Mouse (Mus musculus): ENCODE data around the gene Hook2.

Gene Hook2

DNA sequence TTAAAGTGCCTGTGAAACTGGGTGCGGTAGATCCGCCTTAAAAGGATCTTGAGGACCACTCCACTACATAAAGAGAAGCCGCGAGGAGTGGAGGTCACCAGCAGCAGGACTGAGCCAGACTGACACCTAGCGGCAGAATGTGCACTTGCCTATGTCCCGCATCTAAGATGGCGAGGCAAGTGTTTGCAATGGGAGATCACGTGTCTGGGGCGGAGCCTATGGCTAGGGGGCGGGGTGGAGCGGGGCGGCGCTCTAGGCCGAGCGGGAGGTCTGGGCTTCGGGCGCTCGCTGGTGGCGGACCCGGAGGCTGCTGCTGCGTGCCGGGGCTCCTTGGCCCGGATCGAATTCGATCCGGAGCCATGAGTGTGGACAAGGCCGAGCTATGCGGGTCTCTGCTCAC lies at the start of gene Hook2:
TSS of gene Hook2 (plus strand) at position 255 of the 400 bp plus-strand sequence.
- peak; percentile 98 for DNase-seq

DNA sequence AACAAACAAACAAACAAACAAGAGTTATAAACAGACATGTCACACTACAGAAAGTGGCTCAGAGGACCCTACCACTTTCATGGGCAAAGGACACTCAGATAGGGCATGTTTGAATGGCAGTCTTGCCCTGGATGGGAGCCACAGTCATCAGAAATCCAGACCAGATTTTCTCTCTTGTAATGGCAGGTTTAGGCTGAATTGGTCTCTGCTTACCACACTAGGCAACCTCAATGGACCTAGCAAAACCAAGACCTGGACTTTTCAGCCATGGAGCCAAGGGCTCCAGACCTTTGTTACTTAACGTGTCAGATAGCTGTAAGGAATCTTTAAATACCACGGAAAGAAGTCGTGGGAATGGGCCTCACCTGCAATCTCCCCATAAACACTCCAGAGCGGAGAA lies 46.7 kb upstream of the Hook2 start:
- no peak for DNase-seq

DNA sequence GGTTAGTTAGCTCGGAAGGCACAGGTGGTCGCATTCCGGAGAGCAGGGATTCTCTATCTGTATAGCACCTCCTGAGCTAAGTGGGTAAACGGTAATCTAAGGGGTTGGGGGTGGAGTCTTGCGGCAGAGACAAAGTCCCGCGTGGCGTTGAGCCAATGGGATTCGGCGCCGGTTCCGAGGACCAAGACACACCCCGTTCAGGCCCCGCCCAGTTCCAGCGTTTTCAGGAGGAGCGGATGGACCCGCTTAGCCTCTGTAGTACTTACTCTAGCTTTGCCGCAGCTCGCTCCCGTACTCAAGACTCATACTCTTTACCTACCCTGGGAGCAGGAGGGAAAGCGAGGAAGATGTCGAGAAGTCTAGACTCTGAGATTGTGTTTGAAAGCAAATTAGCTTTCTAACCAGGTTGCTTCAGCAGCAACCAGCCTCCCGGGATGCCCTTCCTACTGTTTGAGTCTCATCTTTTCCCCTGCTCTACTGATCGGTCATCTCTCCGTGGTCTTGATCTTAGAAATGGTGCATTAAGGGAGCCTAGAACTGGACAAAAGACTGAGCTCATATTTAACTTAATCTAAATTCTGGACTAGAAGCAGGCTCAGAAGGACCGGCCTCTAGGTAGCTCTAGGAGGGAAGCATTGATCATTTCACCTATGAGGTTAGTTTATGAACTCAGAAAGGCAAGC lies 45.8 kb upstream of the Hook2 start:
- DNase-seq, result peak; percentile 34

DNA sequence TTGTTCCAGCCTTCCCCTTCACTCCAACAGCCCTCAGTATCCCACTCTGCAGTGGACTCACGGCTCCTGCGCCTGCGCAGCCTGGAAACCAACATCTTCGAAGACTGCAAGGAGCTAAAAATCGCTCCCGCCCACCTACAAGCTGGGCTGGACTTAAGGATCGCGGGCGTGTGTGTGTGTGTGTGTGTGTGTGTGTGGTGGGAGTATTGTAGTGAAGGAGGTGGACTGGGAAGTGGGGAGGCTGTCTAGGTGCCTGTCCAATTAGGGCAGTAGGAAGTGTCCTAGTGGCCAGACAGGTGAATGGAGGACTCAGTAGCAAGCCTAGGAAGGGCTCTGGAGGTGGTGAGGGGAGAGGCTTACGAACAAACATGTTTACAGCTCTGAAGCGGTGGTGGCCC lies 45.2 kb upstream of the Hook2 start:
- DNase-seq, result no peak

DNA sequence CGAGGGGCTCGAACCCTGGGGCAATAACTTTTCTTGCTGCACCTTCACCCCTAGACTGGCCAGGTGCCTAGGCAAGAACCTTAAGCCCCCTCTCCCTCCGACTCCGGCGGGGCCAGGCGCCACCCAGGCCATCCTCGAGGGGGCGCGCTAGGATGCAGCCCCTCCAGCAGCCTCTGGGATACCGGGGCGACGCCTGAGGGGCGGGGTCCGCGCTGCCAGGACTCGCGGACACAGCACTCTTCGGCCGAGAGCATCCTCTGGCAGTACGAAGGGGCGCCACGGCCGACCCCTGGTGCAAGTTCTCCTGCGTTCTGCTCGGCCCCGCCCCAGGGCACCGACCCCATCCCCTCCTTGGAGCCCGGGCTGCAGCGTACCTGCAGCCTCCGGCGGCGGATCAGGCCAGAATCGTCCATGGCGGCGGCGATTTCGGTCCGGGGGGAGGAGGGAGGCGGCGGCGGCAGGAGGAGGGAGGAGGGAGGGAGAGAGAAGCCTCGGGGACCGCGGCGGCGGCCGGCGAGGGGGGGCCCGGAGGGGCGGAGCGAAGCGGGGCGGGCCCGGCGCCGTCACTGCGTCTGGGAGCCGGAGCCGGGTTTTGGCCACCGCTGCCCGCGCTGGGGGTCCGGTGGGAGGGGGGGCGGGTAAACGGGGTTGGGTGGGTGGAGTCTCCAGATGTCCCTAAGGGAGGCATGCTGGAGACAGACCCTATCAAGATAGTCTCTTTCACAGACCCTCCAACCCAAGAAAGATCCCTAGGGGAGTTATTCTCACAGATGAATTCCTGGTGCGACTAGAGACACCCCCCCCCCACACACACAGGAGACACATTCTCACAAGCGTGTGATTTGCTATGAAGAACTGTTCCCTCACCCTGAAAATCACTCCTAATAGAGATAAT lies 44.5 kb upstream of the Hook2 start:
- no peak for DNase-seq

DNA sequence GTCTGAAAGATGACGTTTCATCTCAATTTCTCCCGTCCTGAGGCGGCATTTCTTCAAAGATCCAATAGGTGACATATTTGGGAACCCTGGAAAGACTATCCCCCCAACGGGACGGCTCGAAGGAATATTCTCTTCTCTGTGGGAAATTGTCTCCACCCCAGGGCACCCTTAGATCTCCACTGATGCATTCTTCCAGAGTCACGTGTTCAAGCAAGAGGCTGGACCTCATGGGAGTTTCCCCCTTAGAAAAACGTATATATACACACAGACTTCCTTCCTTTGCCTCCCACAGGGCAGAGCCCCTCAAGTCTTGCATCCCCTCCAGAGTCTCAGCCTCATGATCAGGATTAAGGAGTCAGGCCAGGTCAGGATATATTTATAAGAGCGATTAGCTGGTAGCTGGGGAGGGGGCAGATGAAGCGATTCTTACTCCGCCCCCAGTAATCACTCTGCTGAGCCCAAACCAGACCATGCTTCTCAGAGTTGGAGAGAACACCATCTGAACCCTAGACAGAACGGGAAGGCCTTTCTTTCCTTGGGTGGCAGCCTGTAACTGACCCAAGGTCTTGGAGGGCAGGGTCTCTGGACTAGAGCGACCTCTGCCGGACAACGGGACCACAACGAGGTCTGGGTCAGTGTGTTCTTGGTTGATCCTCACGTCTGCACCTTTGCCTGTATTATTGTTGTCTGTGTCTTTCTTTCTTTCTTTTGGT lies 43.7 kb upstream of the Hook2 start, which contains the start of gene Rtbdn:
TSS of gene Rtbdn (plus strand) at position 464 of the 713 bp plus-strand sequence.
- no peak for DNase-seq

DNA sequence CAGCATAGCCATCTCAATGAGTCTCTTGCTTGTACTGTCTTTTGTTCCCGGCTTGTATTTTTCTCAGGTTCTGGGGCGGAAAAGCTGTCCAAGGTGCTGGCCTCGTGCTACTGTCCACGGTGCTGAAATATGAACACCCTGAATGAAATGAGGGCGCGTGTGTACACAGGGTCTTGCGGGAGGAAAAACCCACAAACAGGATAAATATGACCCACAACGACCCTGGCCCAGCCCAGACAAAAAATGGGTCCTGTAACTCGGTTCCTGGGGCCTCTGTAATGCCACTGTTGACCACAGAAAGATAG lies 43.2 kb upstream of the Hook2 start:
- peak; percentile 63 for DNase-seq

DNA sequence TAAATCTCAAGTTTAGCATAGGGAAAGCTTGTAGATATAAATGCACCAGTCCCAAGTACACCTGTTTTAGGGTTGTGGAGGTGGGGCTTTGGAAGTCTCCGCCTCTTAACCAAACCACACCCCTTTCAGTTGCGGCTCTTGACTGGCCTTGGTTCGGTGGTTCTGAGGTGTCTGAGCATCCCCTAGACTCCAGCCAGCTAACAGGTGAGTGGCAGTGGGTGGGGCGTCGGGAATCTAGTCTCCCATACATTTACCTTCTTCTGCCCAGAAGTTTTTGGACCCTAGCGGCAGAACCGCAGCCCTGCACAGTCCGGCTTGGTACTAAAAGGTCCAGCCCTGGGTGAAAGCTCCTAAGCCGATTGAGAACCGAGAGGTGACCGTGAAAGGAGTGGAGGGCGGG lies 40.6 kb upstream of the Hook2 start:
- no peak for DNase-seq

DNA sequence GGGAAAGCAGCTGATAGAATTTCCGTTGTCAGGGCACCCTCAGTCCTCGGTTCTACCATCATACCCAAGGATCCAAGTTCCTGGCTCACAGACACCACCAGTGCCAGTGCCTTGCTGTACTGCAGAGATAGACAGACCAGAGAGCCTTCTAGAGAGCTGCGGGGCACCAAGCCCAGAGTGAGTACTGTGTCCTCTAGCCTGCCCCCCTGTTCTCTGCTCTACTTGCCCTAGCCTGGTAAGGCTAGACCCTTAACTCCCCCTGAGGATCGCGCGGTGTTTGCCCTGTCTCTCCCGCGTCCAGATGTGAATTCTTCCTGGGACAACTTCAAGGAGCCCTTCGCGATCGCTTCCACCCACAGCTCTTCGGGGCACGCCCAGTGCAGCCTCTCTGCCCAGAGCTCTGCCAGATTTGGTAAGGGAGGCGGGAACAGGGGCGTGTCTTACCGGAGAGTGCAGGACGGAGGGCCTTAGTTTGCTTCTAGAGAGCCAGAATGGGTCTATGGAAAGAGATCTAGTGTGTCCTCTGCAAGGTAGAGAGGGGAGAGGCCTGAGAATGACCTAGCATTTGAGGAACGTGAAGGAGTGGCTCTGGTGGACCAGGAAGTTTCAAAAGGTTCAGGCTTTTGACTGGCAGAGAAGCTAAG lies 37.7 kb upstream of the Hook2 start:
- peak; percentile 54 for DNase-seq

DNA sequence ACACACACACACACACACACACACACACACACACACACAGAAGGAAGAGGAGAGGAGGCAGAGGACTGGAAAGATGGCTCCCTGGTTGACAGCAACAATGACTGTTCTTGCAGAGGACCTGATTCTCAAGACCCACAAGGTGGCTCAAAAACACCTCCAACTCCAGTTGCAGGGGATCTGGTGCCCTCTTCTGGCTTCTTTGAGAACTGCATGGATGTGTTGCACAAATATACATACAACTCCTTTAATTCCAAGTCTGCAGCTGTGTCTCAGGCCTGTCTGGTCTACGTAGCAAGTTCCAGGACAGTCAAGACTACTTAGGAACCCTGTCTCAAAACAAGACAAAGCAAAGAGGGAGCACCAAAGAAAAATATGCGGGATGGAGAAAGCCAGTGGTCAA lies 33.6 kb upstream of the Hook2 start:
- DNase-seq, result peak; percentile 72

DNA sequence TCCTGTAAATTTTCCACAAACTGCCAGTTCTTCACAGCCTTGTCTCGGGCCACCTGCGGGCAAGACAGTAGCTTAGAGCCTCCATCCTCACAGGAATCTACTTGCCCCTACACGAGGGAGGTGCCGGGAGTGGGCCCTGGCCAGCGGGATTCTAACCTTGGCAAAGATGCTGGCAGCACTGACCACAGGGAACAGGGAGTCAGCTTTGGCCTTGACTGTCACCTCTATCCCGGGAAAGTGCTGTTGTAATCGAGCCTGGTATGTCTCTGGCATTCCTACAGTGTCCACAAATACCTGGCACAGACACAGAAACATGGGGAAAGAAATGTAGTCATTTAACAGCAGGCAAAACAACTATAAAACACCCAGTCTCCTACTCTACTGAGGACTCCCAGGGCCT lies 30.6 kb upstream of the Hook2 start:
- DNase-seq, result no peak

DNA sequence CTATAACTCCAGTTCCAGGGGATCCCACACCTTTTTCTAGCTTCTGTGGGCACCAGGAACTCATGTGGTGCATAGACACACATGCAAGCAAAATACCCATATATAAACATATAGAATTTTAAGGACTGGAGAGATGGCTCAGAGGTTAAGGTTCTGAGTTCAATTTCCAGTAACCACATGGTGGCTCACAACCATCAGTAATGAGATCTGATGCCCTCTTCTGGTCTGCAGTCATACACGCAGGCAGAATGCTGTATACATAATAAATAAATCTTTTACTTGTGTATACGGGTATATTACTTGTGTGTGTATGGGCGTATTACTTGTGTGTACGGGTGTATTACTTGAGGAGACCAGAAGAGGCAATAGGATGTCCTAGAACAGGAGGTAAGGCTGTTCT lies 26.5 kb upstream of the Hook2 start:
- no peak for DNase-seq

DNA sequence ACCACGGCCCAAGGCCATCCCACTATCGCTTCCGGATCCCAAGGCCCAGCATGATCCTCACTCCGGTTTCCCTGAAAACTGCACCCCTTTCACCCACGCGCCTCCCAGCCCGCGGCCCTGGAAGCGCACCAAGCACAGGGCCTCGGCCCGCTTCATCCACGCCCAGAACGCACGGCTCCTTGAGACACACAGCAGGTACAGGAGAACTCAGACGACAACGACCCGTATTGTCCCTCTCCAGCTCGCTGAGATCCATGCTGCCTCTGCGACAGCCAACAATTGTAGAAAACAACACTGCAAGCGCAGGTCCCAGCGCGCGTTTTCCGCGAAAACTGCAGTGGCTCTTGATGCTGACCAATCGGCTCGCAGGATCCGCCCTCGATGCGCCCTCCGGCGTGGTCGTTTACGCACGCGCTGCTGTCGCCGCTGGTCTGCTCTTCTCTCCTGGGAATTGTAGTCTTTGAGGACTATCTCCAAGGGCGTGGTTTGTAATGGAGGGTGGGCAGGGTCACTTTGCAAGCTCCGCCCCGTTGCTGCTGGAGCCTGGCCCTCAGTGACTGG lies 24.6 kb upstream of the Hook2 start:
- DNase-seq, result peak; percentile 95

DNA sequence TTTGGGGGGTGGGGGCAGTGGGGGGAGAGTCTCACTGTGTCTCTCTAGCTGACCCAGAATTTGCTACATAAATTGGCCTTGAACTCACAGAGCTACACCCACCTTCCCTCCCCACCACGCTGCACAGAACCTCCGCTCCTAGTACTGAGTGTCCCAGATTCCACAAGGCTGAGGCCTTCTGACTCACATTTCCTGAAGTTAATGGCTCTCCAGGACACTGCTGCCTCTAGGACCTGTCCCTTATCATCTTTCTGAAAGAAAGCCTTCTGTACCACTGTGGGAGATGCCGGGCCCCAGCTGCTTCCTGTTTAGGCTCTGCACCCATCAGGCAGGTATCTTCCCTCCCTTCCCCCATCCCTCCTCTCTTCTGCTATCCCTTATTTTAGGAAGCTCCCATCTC lies 23.8 kb upstream of the Hook2 start:
- DNase-seq, result no peak

DNA sequence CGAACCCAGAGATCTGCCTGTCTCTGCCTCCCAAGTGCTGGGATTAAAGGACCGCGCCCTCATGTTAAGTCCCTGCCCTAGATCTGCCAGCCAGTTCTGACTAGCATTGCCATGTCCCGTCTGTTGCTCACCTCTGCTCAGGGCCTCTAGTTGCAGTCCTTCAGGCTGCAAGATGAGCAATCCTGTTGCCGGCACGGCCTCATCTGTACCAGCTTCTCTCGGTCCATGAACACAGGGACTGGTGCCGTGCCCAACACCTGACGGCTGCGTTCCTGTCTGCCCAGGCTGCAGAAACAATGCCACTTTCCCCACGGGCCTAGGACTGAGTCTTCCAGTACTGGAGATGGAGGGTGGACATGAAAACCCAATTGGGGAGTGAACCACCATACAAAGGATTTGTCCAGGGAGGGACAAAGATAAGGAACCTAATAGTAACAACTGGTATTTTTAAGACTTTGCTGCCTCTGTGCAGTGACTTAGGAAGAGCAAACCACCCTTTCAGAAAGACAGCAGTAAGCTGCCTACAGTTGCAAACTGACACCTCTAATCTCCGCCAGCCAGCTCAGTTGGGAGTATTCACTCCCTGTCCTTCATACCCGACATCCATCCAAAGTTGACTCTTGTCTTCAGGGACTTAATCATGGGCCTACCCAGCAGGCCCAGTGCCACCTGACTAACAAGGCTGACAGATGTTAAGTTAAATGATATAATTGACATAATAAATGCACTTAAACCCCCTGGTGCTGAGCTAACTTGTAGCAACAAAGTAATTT lies 22.7 kb upstream of the Hook2 start:
- DNase-seq, result no peak

DNA sequence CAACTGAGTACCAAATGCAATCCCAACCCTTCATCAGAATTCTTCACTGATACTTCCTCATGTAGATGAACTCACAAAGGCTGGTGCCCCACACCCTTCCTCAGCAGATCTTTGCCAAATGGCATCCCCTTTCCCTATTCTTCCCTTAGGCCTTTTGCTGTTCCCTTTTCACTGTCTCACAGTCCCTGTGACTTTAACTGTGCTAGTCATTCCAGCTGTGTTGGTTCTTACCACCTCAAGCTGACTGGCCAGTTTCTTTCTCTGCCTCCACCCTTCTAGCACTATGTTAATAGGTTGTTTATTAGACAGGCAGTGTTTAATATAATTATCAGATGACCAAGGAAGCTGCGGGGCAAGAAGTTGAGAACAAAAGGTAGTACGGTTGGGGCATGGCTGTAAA lies 21.8 kb upstream of the Hook2 start:
- DNase-seq, result no peak

DNA sequence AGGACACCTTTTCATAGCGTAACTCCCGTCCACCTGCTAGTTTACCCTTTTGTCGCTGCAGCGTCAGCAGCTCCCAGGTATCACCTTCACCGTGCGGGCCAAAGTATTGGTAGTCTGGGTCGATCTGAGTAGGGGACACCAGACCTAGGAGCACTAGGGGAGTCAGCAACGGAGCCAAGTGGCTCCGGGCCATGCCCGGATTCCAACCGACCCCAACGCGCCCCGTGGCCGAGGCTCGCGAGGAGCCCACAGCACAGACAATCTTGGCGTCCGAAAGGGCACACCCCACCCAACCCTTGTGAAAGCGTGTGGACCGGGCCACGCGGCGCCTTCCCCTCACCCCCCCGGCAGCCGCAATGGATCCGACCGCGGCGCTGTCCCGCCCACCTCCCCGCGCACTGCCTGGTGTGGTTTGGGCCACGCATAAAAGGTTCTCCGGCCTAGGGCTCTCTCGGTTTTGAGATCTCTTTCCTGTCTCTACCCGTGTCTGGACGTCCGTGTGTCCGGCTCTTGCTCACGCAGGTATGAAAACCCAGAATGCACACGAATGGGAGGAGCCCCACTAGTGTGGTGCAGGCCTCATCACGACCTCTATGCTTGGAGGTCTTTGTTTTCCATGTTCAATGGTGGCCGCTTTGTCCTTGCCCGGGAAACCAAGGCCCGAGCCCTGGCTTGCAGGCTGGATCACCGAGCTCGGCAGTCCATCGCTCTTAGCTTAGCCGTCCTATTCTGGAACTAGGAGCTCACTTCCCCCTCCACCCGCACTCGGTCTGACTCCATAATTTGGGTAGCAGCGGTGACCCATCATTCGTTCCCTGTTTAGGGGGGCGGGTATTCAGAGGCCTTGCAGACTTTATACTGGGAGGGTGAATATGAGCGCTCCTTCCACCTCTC lies 20.9 kb upstream of the Hook2 start, which contains the start of the genes Gm49661, Prdx2 and Rnaseh2a:
TSS of gene Gm49661 (minus strand) at position 193 of the 894 bp plus-strand sequence.
TSS of gene Prdx2 (plus strand) at position 347 of the 894 bp plus-strand sequence.
TSS of gene Rnaseh2a (minus strand) at position 527 of the 894 bp plus-strand sequence.
- peak; percentile 81 for DNase-seq

DNA sequence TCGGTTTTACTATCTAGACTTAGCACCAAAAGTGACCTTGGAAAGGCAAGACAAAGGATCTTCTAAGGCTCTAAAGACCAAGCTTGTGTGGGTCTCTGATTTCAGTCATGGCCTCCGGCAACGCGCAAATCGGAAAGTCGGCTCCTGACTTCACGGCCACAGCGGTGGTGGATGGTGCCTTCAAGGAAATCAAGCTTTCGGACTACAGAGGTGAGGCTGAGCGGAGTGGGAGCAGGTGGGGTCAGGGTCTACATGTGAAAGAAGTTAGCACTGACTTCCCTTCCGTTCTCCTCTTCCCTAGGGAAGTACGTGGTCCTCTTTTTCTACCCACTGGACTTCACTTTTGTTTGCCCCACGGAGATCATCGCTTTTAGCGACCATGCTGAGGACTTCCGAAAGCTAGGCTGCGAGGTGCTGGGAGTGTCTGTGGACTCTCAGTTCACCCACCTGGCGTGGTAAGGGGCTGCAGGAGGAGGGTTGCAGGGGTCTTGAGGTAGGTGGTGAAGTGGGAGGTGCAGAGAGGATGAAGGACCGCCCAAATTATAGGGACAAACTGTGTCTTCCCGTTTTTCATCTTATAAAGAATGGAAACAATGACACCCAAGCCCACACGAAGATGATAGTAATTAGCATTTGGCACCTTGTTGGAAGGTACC lies 20.1 kb upstream of the Hook2 start:
- no peak for DNase-seq

DNA sequence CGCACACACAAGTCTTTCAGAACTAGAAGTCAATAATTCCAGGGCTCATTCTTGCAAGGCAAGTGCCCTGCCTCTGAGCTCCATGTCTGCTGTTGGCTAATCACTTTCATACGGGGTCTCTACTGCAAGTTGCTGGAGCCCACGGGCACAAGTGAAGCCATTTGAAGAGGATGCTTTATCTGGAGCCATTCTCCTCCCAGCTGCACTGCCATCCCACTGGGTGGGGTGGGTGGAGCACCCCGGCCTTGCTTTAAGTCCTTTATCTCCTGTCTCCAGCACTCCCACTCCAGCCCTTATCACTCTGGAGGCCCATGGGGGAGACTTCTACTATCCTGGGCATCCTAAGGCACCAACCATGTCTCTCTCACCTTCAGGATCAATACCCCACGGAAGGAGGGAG lies 19.5 kb upstream of the Hook2 start:
- DNase-seq, result no peak

DNA sequence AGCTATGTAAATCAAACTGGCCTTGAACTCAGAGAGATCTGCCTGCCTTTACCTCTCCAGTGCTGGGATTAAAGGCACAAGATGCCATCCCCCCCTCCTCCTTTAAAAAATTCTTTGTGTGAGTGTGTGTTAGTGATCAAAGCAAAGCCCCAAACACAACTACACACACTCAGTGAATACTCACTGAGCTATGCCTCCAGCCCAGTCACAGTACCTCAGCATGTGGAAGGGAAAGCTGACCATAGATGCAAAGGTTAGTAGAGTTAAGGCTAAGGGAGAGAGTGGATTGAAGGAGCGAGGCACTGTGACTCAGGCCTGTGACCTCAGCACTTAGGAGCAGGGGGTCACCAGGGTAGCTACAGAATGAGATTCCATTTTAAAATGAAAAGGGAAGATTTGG lies 17.3 kb upstream of the Hook2 start:
- no peak for DNase-seq
